8 mouse cellular contexts compared by ENCODE assay signal in genomic region chr4:136309780-136310179, GRCm38 (mm10). TPM values are rescaled to one million over a fixed set of nuclear protein-coding genes. Genes with fewer than 3 reads are reported as not detected.
DNase-seq lines count a peak whose midpoint lies in the region; ATAC-seq and TF ChIP-seq lines count a peak whose summit lies in the region.

No protein-coding gene starts in this region.

- H3K4me3 ChIP-seq in heart, embryonic 12.5 days: peak overlapping the region; percentile 96
- peak overlapping the region; percentile 90 for H3K4me3 ChIP-seq in kidney, postnatal 0 days (replicated peaks; ENCODE audit: low read depth, low read length)
- H3K4me3 ChIP-seq in macrophage (ENCODE audit: inconsistent target): peak overlapping the region; percentile 53

- H3K4me1 ChIP-seq in heart, embryonic 12.5 days (replicated peaks): peaks cover 16% of the 10 kb centered on the region
- peaks cover 9% of the 10 kb centered on the region; the same call in 1 of the 2 replicates for H3K4me1 ChIP-seq in kidney, postnatal 0 days (replicated peaks; ENCODE audit: insufficient read depth, low read length)

- H3K79me2 ChIP-seq in macrophage (ENCODE audit: inconsistent target): peaks cover 35% of the 10 kb centered on the region

- H3K9me3 ChIP-seq in heart, embryonic 12.5 days (replicated peaks): no peaks in the 10 kb centered on the region
- no peaks in the 10 kb centered on the region for H3K9me3 ChIP-seq in kidney, postnatal 0 days (replicated peaks; ENCODE audit: low read length)

- no peaks in the 10 kb centered on the region for H3K36me3 ChIP-seq in heart, embryonic 12.5 days
- H3K36me3 ChIP-seq in kidney, postnatal 0 days (ENCODE audit: insufficient read depth, low read length): no peaks in the 10 kb centered on the region
- H3K36me3 ChIP-seq in macrophage (ENCODE audit: inconsistent target): no peaks in the 10 kb centered on the region

- peak overlapping the region; percentile 98 for H3K27ac ChIP-seq in heart, embryonic 12.5 days (ENCODE audit: poor library complexity, severe bottlenecking)
- H3K27ac ChIP-seq in kidney, postnatal 0 days: peak overlapping the region; percentile 90
- no peak overlapping the region for H3K27ac ChIP-seq in macrophage

- peak; percentile 13 for DNase-seq in left cerebral cortex, postnatal 4 days
- DNase-seq in left cerebral cortex, postnatal 36 days (ENCODE audit: low spot score in 2 of 2): no peak
- peak; percentile 87 for DNase-seq in kidney, postnatal 0 days (ENCODE audit: low spot score)
- DNase-seq in skeletal muscle tissue, adult 2 months (ENCODE audit: low read depth, low spot score): peak; percentile 37
- DNase-seq in layer of hippocampus, adult 18-20 months (ENCODE audit: low spot score in 2 of 2): no peak

- TF ChIP-seq CTCF in kidney, postnatal 0 days (IDR thresholded peaks at IDR 0.05; ENCODE audit: low read depth): no peak

- H3K9ac ChIP-seq in heart, embryonic 12.5 days: peak overlapping the region; percentile 74; the same call in 1 of the 2 replicates
- H3K9ac ChIP-seq in kidney, postnatal 0 days (ENCODE audit: low read depth, low read length): peak overlapping the region; percentile 97

- H3K27me3 ChIP-seq in heart, embryonic 12.5 days (replicated peaks): no peaks in the 10 kb centered on the region; the same call in 1 of the 2 replicates
- no peaks in the 10 kb centered on the region for H3K27me3 ChIP-seq in kidney, postnatal 0 days (ENCODE audit: insufficient read depth, low read length)

- ATAC-seq in common myeloid progenitor, adult 5-6 weeks (replicated peaks; ENCODE audit: low read depth, poor library complexity, severe bottlenecking): peak; percentile 62
- ATAC-seq in heart, embryonic 12.5 days (ENCODE audit: insufficient number of reproducible peaks, low FRiP score): no peak; the same call in 1 of the 2 replicates
- ATAC-seq in kidney, postnatal 0 days (replicated peaks; ENCODE audit: low FRiP score, low read depth): no peak

- WGBS in heart, embryonic 12.5 days: 2% methylated on average over 11 of the region's 11 CpGs
- WGBS in kidney, postnatal 0 days: under 1% methylated on average over 11 of the region's 11 CpGs
- WGBS in macrophage (ENCODE audit: missing documents): 3% methylated on average over 11 of the region's 11 CpGs

- H3K4me2 ChIP-seq in heart, embryonic 12.5 days: peak overlapping the region; percentile 78
- H3K4me2 ChIP-seq in kidney, postnatal 0 days (ENCODE audit: low read length): peak overlapping the region; percentile 67

- intact Hi-C loops in left cerebral cortex, postnatal 4 days (cut with DNase I): no loop called here
- intact Hi-C loops in left cerebral cortex, postnatal 36 days (cut with DNase I): loop anchor here (1.0 kb wide), 1 partner anchor 24 kb away; no protein-coding TSS in a partner anchor

RNA-seq across cellular contexts. Expression of gene Hnrnpr, which starts 1.0 kb away (rescaled TPM):
- total RNA-seq in left cerebral cortex, postnatal 4 days (2021): 100 to 1,000 TPM; 158 to 159 TPM
- 10 to 100 TPM; 80.1 to 83.0 TPM for total RNA-seq in left cerebral cortex, postnatal 36 days (2021)
- 225 and 262 TPM in 2 replicates for total RNA-seq in common myeloid progenitor, adult 5-6 weeks (2017)
- 112 and 115 TPM in 2 replicates for polyA plus RNA-seq in heart, embryonic 12.5 days (2016; fragmentation: Nextera tagmentation; extraction: Ambion mirVana)
- 121 and 130 TPM in 2 replicates for polyA plus RNA-seq in kidney, postnatal 0 days (2015; fragmentation: Nextera tagmentation; extraction: Ambion mirVana)
- total RNA-seq in macrophage (2018; cell fraction: chromatin; rRNA removed): 10 to 100 TPM; 13.5 to 73.0 (median 39.3) TPM
- 10 to 100 TPM; 26.3 to 45.4 (median 34.9) TPM for total RNA-seq in macrophage (2018; cell fraction: cytosol; rRNA removed)
- 10 to 100 TPM; 16.7 to 95.3 (median 34.3) TPM for total RNA-seq in macrophage (2018; cell fraction: nucleus; rRNA removed)
- polyA plus RNA-seq in macrophage (2018): 38.7 to 76.3 TPM (median 63.8 TPM) in 3 replicates
- total RNA-seq in layer of hippocampus, adult 18-20 months (2021): 10 to 100 TPM; 82.8 to 88.6 TPM

RNA-seq across cellular contexts. Expression of gene Zfp46, which starts 25.3 kb away (rescaled TPM):
- 100 to 1,000 TPM; 102 to 108 TPM for total RNA-seq in left cerebral cortex, postnatal 4 days (2021)
- 10 to 100 TPM; 61.7 to 63.2 TPM for total RNA-seq in left cerebral cortex, postnatal 36 days (2021)
- 9.5 and 11.2 TPM in 2 replicates for total RNA-seq in common myeloid progenitor, adult 5-6 weeks (2017)
- polyA plus RNA-seq in heart, embryonic 12.5 days (2016; fragmentation: Nextera tagmentation; extraction: Ambion mirVana): 24.7 and 24.9 TPM in 2 replicates
- 13.8 and 15.2 TPM in 2 replicates for polyA plus RNA-seq in kidney, postnatal 0 days (2015; fragmentation: Nextera tagmentation; extraction: Ambion mirVana)
- 10 to 100 TPM in 11 of 26 experiments, 1 to 10 TPM in 15; 2.3 to 16.3 (median 9.3) TPM for total RNA-seq in macrophage (2018; cell fraction: chromatin; rRNA removed)
- 10 to 100 TPM in 17 of 26 experiments, 1 to 10 TPM in 9; 6.4 to 15.7 (median 10.5) TPM for total RNA-seq in macrophage (2018; cell fraction: cytosol; rRNA removed)
- total RNA-seq in macrophage (2018; cell fraction: nucleus; rRNA removed): 10 to 100 TPM in 15 of 26 experiments, 1 to 10 TPM in 11; 5.7 to 20.6 (median 11.9) TPM
- polyA plus RNA-seq in macrophage (2018): 6.8 to 8.2 TPM (median 7.8 TPM) in 3 replicates
- total RNA-seq in layer of hippocampus, adult 18-20 months (2021): 10 to 100 TPM; 34.2 to 34.6 TPM

Comparison
In these comparisons a context has a peak if more than half of its experiments do, and no peak if none do; other contexts are left out.
1. DNase-seq: peak in left cerebral cortex, postnatal 4 days (single experiment), kidney, postnatal 0 days (single experiment) and skeletal muscle tissue, adult 2 months (single experiment); none in left cerebral cortex, postnatal 36 days (0 of 2) and layer of hippocampus, adult 18-20 months (0 of 2).
2. Peak in every context shown above with its lines, with median percentiles within 50 percentile points of each other: H3K4me3 ChIP-seq.